Mouse (Mus musculus) adrenal gland, postnatal 4 days (tissue): ENCODE measurements around the gene Leng9. TPM values are rescaled to one million over a fixed set of nuclear protein-coding genes. Genes with fewer than 3 reads are reported as not detected.

Experiments used
- DNase-seq, 2 experiments: peaks; one replicate each; pipeline ENCODE4 v3.0.0; 2021 to 2022; ENCODE audit warnings: low spot score in 2 of 2, mixed read lengths in 2 of 2
- total RNA-seq, 2 experiments: library from RNA; stranded (reverse); gene quantifications; 2 replicates each; pipeline ENCODE4 v1.2.3; 2021

The Leng9 gene
- total RNA-seq, 2 experiments from 2014 or later, result 8.2 to 9.3 TPM

- no peak for DNase-seq
Observed at GRCm38 (mm10) chr7:4144766-4145551, 5.2 kb downstream of the Leng9 start.

- no peak for DNase-seq
Observed at GRCm38 (mm10) chr7:4144046-4144445, 6.1 kb downstream of the Leng9 start.

- DNase-seq, result no peak
Observed at GRCm38 (mm10) chr7:4143506-4143905, 6.7 kb downstream of the Leng9 start.

GRCm38 (mm10) chr7:4142796-4143445 is 7.3 kb downstream of the Leng9 start:
- no peak for DNase-seq

GRCm38 (mm10) chr7:4141648-4142325 is 8.4 kb downstream of the Leng9 start:
- DNase-seq, result no peak

- no peak for DNase-seq
Observed at GRCm38 (mm10) chr7:4139391-4139790, 10.8 kb downstream of the Leng9 start.

DNA sequence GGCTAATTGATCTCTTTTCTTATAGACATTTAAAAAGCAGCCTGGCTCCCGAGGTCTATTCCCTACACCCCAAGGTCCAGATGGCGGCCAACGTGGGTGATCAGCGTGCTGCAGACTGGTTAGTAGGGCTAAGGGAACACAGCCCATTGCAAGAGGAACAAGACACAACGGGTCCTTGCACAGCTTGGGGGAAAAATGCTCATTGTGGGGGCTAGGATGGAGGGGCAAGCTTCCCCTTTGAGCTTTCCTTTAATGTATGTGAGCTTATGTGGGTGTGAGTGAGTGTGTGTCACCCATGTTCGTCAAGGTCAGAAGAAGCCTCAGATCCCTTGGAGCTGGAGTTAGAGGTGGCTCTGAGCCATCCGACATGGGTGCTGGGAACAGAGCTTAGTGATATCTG is 11.5 kb downstream of the Leng9 start:
- no peak for DNase-seq

- no peak for DNase-seq
Observed at GRCm38 (mm10) chr7:4138181-4138580, 12.0 kb downstream of the Leng9 start.

- DNase-seq, result no peak
Observed at GRCm38 (mm10) chr7:4137746-4138145, 12.4 kb downstream of the Leng9 start.

DNA sequence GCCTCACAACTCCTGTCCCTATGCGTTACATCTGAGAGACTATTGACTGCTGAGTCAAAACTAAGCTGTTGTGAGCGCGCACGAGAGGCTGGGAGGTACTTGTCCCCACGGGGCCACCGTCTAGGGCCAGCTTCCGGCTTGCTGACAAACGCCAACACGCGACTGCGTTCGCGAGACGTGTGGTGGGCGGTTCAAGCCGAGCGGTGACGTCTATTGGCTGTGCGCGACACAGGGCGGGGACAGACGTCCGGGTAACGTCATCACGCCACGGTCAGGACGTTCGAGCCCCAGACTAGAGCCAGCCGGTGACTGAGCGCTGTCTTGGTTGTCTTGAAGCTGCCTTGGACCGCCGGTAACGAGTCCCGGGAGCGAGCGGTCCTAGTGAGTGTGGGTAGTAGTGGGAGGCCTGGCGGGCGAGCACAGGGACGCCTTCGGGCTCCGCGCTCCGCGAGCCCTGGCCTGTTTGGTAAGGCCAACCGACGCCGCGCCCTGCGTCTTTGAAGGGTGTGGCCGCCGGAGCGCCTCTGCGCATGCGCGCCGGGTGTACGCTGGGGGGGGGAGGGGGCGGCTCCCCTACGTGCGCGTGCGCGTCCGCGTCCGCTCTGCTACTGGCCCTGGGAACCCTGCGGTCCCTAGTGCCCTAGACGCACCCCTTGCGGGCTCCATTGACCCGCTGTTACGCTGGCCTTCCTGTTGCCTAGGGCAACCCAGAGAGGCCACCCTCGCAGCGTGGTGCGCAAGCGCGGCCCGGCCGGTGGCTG is 13.2 kb downstream of the Leng9 start, which contains the start of gene Leng8:
Gene Leng8 (plus strand): TSS at position 269 of the 761 bp plus-strand sequence.
- peak; percentile 94 to 97 for DNase-seq

DNA sequence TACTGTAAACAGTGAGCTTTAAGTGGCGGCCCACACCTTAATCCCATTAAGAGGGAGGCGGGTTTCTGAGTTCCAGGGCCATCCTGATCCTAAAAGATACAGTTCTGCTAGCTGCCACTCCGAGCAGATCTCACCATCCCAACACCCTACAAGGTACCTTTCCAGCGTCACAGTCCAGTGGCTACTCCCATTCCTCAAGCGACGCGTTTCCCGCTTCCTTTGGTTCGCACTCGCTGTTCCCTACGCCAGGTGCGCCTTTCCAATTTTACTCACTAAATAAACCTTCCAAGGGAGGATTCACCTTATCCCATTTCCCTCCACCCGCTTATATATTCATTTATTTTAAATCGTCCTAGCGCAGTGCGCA is 13.8 kb downstream of the Leng9 start:
- DNase-seq, result no peak

DNA sequence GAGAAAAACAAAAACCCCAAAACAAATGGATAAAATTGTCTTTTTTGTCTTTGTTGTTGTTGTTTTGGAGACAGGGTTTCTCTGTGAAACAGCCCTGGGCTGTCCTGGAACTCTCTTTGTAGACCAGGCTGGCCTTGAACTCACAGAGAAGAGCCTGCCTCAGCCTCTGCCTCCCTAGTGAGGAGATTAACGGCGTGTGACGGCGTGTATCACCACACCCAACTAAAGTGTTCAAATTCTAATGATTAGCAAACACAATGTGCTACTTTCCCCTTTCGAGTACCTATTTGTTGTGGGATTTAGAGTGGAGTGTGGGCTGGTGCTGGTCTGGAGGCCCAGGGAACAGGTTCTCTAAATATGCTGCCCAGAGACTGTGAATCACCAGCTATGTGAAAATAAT is 15.3 kb downstream of the Leng9 start:
- no peak for DNase-seq

GRCm38 (mm10) chr7:4132998-4133397 is 17.2 kb downstream of the Leng9 start:
- DNase-seq, result no peak

GRCm38 (mm10) chr7:4132581-4132980 is 17.6 kb downstream of the Leng9 start:
- DNase-seq, result no peak

DNA sequence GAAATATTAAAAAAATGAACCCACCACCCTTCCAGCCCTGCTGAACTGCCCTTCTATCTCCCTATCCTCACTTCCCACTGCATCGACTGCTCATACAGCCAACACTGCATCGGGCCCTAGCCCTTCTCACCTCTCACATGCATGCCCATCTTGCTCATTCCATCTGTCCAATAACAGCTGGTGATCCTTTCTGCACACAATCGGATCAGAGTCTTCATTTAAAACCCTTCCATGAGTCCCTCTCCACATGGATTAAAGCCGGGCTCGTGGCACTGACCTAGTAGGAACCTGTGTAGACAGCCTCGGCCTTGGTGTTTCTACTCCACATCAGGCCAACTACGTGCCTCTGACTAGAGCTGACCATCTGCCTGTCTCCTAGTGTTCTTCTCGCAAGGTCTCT is 18.2 kb downstream of the Leng9 start:
- DNase-seq, result no peak

DNA sequence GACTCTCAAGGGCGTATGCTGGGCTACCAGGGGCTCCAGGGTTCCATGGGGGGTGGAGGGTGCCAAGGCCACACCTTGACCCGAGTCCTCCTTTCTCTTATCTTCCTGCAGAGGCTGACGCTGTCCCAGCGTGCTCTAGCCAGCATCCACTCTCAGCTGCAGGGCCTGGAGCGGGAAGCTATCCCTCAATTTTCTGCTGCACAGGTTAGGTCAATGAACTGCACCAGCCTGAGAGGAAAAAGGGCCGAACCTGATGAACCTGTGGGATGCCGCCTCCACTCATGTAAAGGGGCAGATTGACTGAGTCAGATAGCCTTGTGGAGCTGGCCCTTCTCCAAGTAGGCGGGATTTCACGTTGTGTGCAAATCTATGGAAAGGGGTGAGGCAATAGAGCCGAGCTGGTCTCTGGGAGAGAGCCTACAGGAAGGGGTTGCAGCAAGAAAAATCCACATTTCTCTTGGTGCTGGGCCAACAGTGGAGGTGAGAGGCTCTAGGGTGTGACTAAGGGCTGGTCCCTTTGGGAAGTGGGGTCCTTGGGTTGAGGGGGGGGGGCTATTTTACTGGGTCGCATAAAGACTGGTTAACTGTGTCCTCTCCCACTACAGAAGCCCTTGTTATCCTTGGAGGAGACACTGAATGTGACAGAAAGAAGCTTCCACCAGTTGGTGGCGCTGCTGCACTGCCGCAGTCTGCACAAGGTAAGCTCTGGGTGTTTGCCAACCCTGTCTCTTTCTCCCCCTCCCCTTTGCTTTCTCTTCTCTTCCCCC is 19.3 kb downstream of the Leng9 start:
- DNase-seq, result peak in 1 of 2 experiments; percentile 72

GRCm38 (mm10) chr7:4128860-4129259 is 21.3 kb downstream of the Leng9 start:
- DNase-seq, result no peak

GRCm38 (mm10) chr7:4127894-4128293 is 22.3 kb downstream of the Leng9 start:
- DNase-seq, result no peak

- DNase-seq, result no peak
Observed at GRCm38 (mm10) chr7:4126992-4127785, 23.0 kb downstream of the Leng9 start.

DNA sequence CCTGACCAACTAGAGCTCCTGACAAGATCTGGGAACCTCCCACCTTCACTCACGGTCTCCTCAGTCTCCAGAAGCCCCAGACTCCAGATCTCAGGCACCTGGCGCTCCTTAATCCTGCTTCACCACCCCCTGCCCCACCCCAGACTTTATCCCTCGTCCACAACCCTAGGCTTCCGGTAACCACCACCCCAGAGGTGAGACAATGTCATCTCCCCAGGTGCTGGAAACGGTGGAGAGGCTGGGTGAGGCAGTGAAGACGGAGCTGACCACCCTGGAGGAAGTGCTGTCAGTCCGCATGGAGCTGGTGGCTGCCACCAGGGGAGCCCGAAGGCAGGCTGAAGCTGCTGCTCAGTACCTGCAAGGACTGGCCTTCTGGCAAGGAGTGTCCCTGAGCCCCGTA is 24.9 kb downstream of the Leng9 start:
- no peak for DNase-seq
